ENCODE assay signal across 14 mouse cellular contexts in the genomic region with DNA sequence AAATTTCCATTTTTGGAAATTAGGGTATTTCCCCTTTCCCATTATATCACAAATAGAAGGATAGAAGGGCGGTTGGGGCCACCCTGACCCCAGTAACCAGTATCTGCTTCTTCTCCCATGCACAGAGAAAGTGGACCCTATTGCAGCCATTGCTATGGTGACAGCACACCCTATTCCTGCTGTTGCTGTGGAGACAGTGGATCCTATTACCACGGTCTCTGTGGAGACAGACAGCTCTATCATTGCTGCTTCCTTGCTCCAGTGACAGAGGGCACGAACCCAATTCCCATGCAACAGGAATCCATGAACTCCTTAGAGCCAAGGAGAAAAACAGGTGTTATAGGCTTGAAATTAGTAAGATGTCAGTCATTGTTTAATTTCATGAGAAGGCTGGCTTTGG. TPM values are rescaled to one million over a fixed set of nuclear protein-coding genes. Genes with fewer than 3 reads are reported as not detected.
DNase-seq lines count a peak whose midpoint lies in the region; ATAC-seq lines count a peak whose summit lies in the region.
"Had no signal": no experiment of that assay in that cellular context is flagged by ENCODE, and none has a peak within 500 bp of the region (broad histone marks: within the 10 kb centered on the region; RNA-seq: fewer than 3 reads in every experiment).

No protein-coding gene starts in this region.

- no peak overlapping the region for H3K4me3 ChIP-seq in kidney, embryonic 14.5 days (ENCODE audit: low read length)
- no peak overlapping the region for H3K4me3 ChIP-seq in embryonic facial prominence, embryonic 14.5 days (ENCODE audit: low read depth, low read length)
- H3K4me3 ChIP-seq in heart, embryonic 12.5 days, result no peak overlapping the region
- H3K4me3 ChIP-seq: stomach, embryonic 15.5 days had no signal

- no peaks in the 10 kb centered on the region for H3K27me3 ChIP-seq in kidney, embryonic 14.5 days (ENCODE audit: control insufficient read depth, insufficient read depth, low read length)
- H3K27me3 ChIP-seq in embryonic facial prominence, embryonic 14.5 days (replicated peaks; ENCODE audit: control insufficient read depth, insufficient read depth, low read length), result no peaks in the 10 kb centered on the region
- H3K27me3 ChIP-seq in heart, embryonic 12.5 days (replicated peaks), result no peaks in the 10 kb centered on the region
- H3K27me3 ChIP-seq: stomach, embryonic 15.5 days had no signal

- WGBS in kidney, embryonic 14.5 days, result 10% methylated on average over 3 of the region's 3 CpGs
- WGBS in embryonic facial prominence, embryonic 14.5 days, result 26% methylated on average over 3 of the region's 3 CpGs
- WGBS in heart, embryonic 12.5 days, result 44% methylated on average over 3 of the region's 3 CpGs

- no peaks in the 10 kb centered on the region for H3K36me3 ChIP-seq in kidney, embryonic 14.5 days (ENCODE audit: control insufficient read depth, insufficient read depth, low read length)
- no peaks in the 10 kb centered on the region for H3K36me3 ChIP-seq in embryonic facial prominence, embryonic 14.5 days (ENCODE audit: control insufficient read depth, insufficient read depth, low read length)
- H3K36me3 ChIP-seq in heart, embryonic 12.5 days, result no peaks in the 10 kb centered on the region
- H3K36me3 ChIP-seq: stomach, embryonic 15.5 days had no signal

- H3K27ac ChIP-seq in kidney, embryonic 14.5 days (ENCODE audit: low read depth, low read length), result no peak overlapping the region
- no peak overlapping the region for H3K27ac ChIP-seq in embryonic facial prominence, embryonic 14.5 days (replicated peaks; ENCODE audit: low read depth, low read length)
- no peak overlapping the region for H3K27ac ChIP-seq in heart, embryonic 12.5 days (ENCODE audit: poor library complexity, severe bottlenecking)
- H3K27ac ChIP-seq: stomach, embryonic 15.5 days had no signal

- no peaks in the 10 kb centered on the region for H3K4me1 ChIP-seq in kidney, embryonic 14.5 days (ENCODE audit: control insufficient read depth, insufficient read depth, low read length)
- no peaks in the 10 kb centered on the region; the same call in 1 of the 2 replicates for H3K4me1 ChIP-seq in embryonic facial prominence, embryonic 14.5 days (ENCODE audit: control insufficient read depth, insufficient read depth, low read length)
- H3K4me1 ChIP-seq in heart, embryonic 12.5 days (replicated peaks), result 0 out of 2 replicates have a peak, but pooled peaks cover 4% of the 10 kb centered on the region
- H3K4me1 ChIP-seq: stomach, embryonic 15.5 days had no signal

- no peak overlapping the region for H3K4me2 ChIP-seq in kidney, embryonic 14.5 days (replicated peaks; ENCODE audit: low read depth, low read length)
- H3K4me2 ChIP-seq in embryonic facial prominence, embryonic 14.5 days (ENCODE audit: low read depth, low read length), result no peak overlapping the region
- no peak overlapping the region for H3K4me2 ChIP-seq in heart, embryonic 12.5 days
- H3K4me2 ChIP-seq: lung, embryonic 14.5 days; stomach, embryonic 15.5 days had no signal

- no peaks in the 10 kb centered on the region for H3K9me3 ChIP-seq in kidney, embryonic 14.5 days (ENCODE audit: control insufficient read depth, low read length)
- no peaks in the 10 kb centered on the region for H3K9me3 ChIP-seq in embryonic facial prominence, embryonic 14.5 days (ENCODE audit: control insufficient read depth, low read length)
- H3K9me3 ChIP-seq in heart, embryonic 12.5 days (replicated peaks), result no peaks in the 10 kb centered on the region
- H3K9me3 ChIP-seq: stomach, embryonic 15.5 days had no signal

- ATAC-seq in kidney, embryonic 14.5 days (ENCODE audit: low FRiP score, low TSS enrichment), result peak; percentile 97
- ATAC-seq in embryonic facial prominence, embryonic 14.5 days (ENCODE audit: low read depth), result peak; percentile 57; the same call in 1 of the 2 replicates
- no peak for ATAC-seq in heart, embryonic 12.5 days (ENCODE audit: insufficient number of reproducible peaks, low FRiP score)

- no peak for DNase-seq in kidney, adult 8-10 months
- DNase-seq in R1 (ENCODE audit: low read depth, low spot score), result peak; percentile 49
- peak; percentile 28 for DNase-seq in embryonic facial prominence, embryonic 14.5 days (ENCODE audit: low spot score)
- DNase-seq in mesoderm, embryonic 11.5 days (ENCODE audit: low read depth, low spot score), result peak; percentile 73
- no peak for DNase-seq in adrenal gland, adult 2 months
- no peak for DNase-seq in spleen, postnatal 14 days (ENCODE audit: low spot score in 2 of 2)
- DNase-seq: adrenal gland, postnatal 36 days; B cell, adult 2 months; cerebellum, postnatal 14 days; lung, embryonic 14.5 days had no signal

- H3K9ac ChIP-seq in kidney, embryonic 14.5 days (ENCODE audit: low read depth, low read length), result no peak overlapping the region
- H3K9ac ChIP-seq in embryonic facial prominence, embryonic 14.5 days (ENCODE audit: low read depth, low read length), result no peak overlapping the region
- H3K9ac ChIP-seq in heart, embryonic 12.5 days, result no peak overlapping the region
- H3K9ac ChIP-seq: lung, embryonic 14.5 days; stomach, embryonic 15.5 days had no signal

RNA-seq across cellular contexts. Expression of a gene that starts 48.8 kb away (rescaled TPM):
- 1.7 and 1.9 TPM in 2 replicates for polyA plus RNA-seq in kidney, embryonic 14.5 days (2014; fragmentation: Nextera tagmentation; extraction: Ambion mirVana)
- polyA plus RNA-seq in embryonic facial prominence, embryonic 14.5 days (2014; fragmentation: Nextera tagmentation; extraction: Ambion mirVana), result 4.3 and 4.4 TPM in 2 replicates
- not detected for total RNA-seq in adrenal gland, adult 2 months (2021)
- 0.03 and 0.17 TPM in 2 replicates for polyA plus RNA-seq in adrenal gland, adult 2 months (2012; rRNA removed)
- polyA plus RNA-seq in heart, embryonic 12.5 days (2016; fragmentation: Nextera tagmentation; extraction: Ambion mirVana), result 0.57 and 0.80 TPM in 2 replicates
- total RNA-seq: adrenal gland, postnatal 36 days; monocyte, adult 5-6 weeks had no signal

Comparison
In these comparisons a context has a peak if more than half of its experiments do, and no peak if none do; other contexts are left out.
1. DNase-seq: peak in R1 (single experiment), embryonic facial prominence, embryonic 14.5 days (single experiment) and mesoderm, embryonic 11.5 days (single experiment); none in kidney, adult 8-10 months (0 of 2), adrenal gland, adult 2 months (single experiment) and spleen, postnatal 14 days (0 of 2).